Mouse (Mus musculus) hindbrain, embryonic 13.5 days (tissue): ENCODE data around the gene Lmtk3. TPM values are rescaled to one million over a fixed set of nuclear protein-coding genes. Genes with fewer than 3 reads are reported as not detected.
A peak's percentile ranks its signal among the peaks of the same experiment; 100 is the strongest.

Experiments used
- ATAC-seq: fragments of 200-750 bp; cut with Nextera tagmentation; 2 replicates; pipeline ENCODE4 v1.8.0; 2017; ENCODE audit warnings: moderate TSS enrichment; ENCODE audit not compliant: low FRiP score
- H3K27ac ChIP-seq: fragments of 300-500 bp; sonication (generic); 2 replicates; pipeline ENCODE4 v1.5.1; 2015; ENCODE audit warnings: inconsistent platforms, mild to moderate bottlenecking, moderate library complexity
- H3K27me3 ChIP-seq: fragments of 300-500 bp; sonication (generic); 2 replicates; pipeline ENCODE4 v1.6.1; 2015; ENCODE audit warnings: mild to moderate bottlenecking, inconsistent platforms
- H3K36me3 ChIP-seq: fragments of 300-500 bp; sonication (generic); 2 replicates; pipeline ENCODE4 v1.6.1; 2015; ENCODE audit warnings: mild to moderate bottlenecking, inconsistent platforms
- H3K4me1 ChIP-seq: fragments of 300-500 bp; sonication (generic); replicated peaks from 2 replicates; pipeline ENCODE4 v1.6.1; 2015; ENCODE audit warnings: inconsistent platforms
- H3K4me2 ChIP-seq: fragments of 300-500 bp; sonication (generic); 2 replicates; pipeline ENCODE4 v1.6.1; 2015; ENCODE audit warnings: inconsistent platforms, mild to moderate bottlenecking, moderate library complexity
- H3K4me3 ChIP-seq: fragments of 300-500 bp; sonication (generic); 2 replicates; pipeline ENCODE4 v1.5.1; 2015; ENCODE audit warnings: mild to moderate bottlenecking, inconsistent platforms
- H3K9ac ChIP-seq: fragments of 300-500 bp; sonication (generic); 2 replicates; pipeline ENCODE4 v1.6.1; 2015; ENCODE audit warnings: mild to moderate bottlenecking, inconsistent platforms
- H3K9me3 ChIP-seq: fragments of 300-500 bp; sonication (generic); 2 replicates; pipeline ENCODE4 v1.6.1; 2016; ENCODE audit warnings: inconsistent platforms
- WGBS: fragments of 180-500 bp; shearing (Covaris S2); methylation state at CpG from one replicate; pipeline ENCODE4 v1.1.7; 2015; 5-methylcytosine and 5-hydroxymethylcytosine counted together
- polyA plus RNA-seq: library from polyadenylated mRNA; unstranded; fragments of >200 nt; fragmentation: Nextera tagmentation; extraction: Ambion mirVana; gene quantifications from 2 replicates; pipeline ENCODE4 v1.2.1, GENCODE M21; 2015

Gene Lmtk3
- polyA plus RNA-seq, 1 experiment from 2014 or later: 22.8 TPM

GRCm38 (mm10) chr7:45785388-45786135, 2.0 kb downstream of the Lmtk3 start:
- 0% methylated on average over 29 of the region's 42 CpGs for WGBS
- Histone ChIP-seq H3K4me3 (peak overlapping the region; percentile 91), H3K27ac (peak overlapping the region; percentile 99), H3K4me1 (peaks cover 42% of the 10 kb centered on the region), H3K36me3 (peaks cover 36% of the 10 kb centered on the region), H3K4me2 (peak overlapping the region; percentile 94), H3K27me3 (peaks cover 7% of the 10 kb centered on the region; the same call in 1 of the 2 replicates), H3K9me3 (no peaks in the 10 kb centered on the region), H3K9ac (peak overlapping the region; percentile 98)
- peak; percentile 0 for ATAC-seq

GRCm38 (mm10) chr7:45786136-45786578, 2.6 kb downstream of the Lmtk3 start:
- peak overlapping the region; percentile 94 for H3K4me2 ChIP-seq

GRCm38 (mm10) chr7:45786661-45787413, 3.3 kb downstream of the Lmtk3 start:
- 0 out of 2 replicates have a peak, but pooled peaks have one; percentile 14 for ATAC-seq
- H3K27ac ChIP-seq: peak overlapping the region; percentile 99
- peak overlapping the region; percentile 91 for H3K4me3 ChIP-seq
- H3K4me2 ChIP-seq: peak overlapping the region; percentile 94
- H3K9me3 ChIP-seq: no peaks in the 10 kb centered on the region
- 8% methylated on average over 17 of the region's 17 CpGs for WGBS
- H3K36me3 ChIP-seq: peaks cover 48% of the 10 kb centered on the region
- H3K27me3 ChIP-seq: peaks cover 7% of the 10 kb centered on the region; the same call in 1 of the 2 replicates
- H3K4me1 ChIP-seq: peaks cover 42% of the 10 kb centered on the region
- peak overlapping the region; percentile 98 for H3K9ac ChIP-seq

More at GRCm38 (mm10) chr7:45786136-45786578, 2.6 kb downstream of the Lmtk3 start:
- Histone ChIP-seq H3K9ac (peak overlapping the region; percentile 98), H3K27me3 (peaks cover 7% of the 10 kb centered on the region; the same call in 1 of the 2 replicates), H3K36me3 (peaks cover 42% of the 10 kb centered on the region), H3K4me3 (peak overlapping the region; percentile 91), H3K4me1 (peaks cover 42% of the 10 kb centered on the region), H3K27ac (peak overlapping the region; percentile 99), H3K9me3 (no peaks in the 10 kb centered on the region)
- 0% methylated on average over 14 of the region's 14 CpGs for WGBS
- ATAC-seq: peak; percentile 30

GRCm38 (mm10) chr7:45787642-45788041, 4.1 kb downstream of the Lmtk3 start:
- Histone ChIP-seq H3K4me1 (peaks cover 42% of the 10 kb centered on the region), H3K9me3 (no peaks in the 10 kb centered on the region), H3K4me3 (peak overlapping the region; percentile 91), H3K36me3 (peaks cover 56% of the 10 kb centered on the region), H3K27me3 (peaks cover 6% of the 10 kb centered on the region), H3K27ac (no peak overlapping the region), H3K9ac (no peak overlapping the region), H3K4me2 (peak overlapping the region; percentile 94)
- ATAC-seq: no peak
- 87% methylated on average over 22 of the region's 22 CpGs for WGBS

GRCm38 (mm10) chr7:45790721-45791120, 7.2 kb downstream of the Lmtk3 start:
- Histone ChIP-seq H3K36me3 (peaks cover 87% of the 10 kb centered on the region), H3K4me2 (no peak overlapping the region), H3K27me3 (peaks cover 31% of the 10 kb centered on the region), H3K4me3 (no peak overlapping the region), H3K4me1 (peaks cover 26% of the 10 kb centered on the region), H3K27ac (no peak overlapping the region), H3K9me3 (no peaks in the 10 kb centered on the region), H3K9ac (no peak overlapping the region)
- no peak for ATAC-seq
- 79% methylated on average over 6 of the region's 6 CpGs for WGBS

- H3K4me2 ChIP-seq: no peak overlapping the region
- no peak overlapping the region for H3K4me3 ChIP-seq
- H3K27me3 ChIP-seq: peaks cover 44% of the 10 kb centered on the region
- H3K9me3 ChIP-seq: no peaks in the 10 kb centered on the region
- no peak overlapping the region for H3K9ac ChIP-seq
- WGBS: 79% methylated on average over 17 of the region's 17 CpGs
- peaks cover 99% of the 10 kb centered on the region for H3K36me3 ChIP-seq
- H3K27ac ChIP-seq: no peak overlapping the region
- ATAC-seq: no peak
- H3K4me1 ChIP-seq: peaks cover 18% of the 10 kb centered on the region
These were observed 8.4 kb downstream of the Lmtk3 start for GRCm38 (mm10) chr7:45791756-45792490.

- no peaks in the 10 kb centered on the region for H3K9me3 ChIP-seq
- H3K4me3 ChIP-seq: no peak overlapping the region
- 86% methylated on average over 24 of the region's 24 CpGs for WGBS
- no peak for ATAC-seq
- H3K36me3 ChIP-seq: peaks cover 94% of the 10 kb centered on the region
- H3K9ac ChIP-seq: no peak overlapping the region
- no peak overlapping the region for H3K27ac ChIP-seq
- no peak overlapping the region for H3K4me2 ChIP-seq
- peaks cover 18% of the 10 kb centered on the region for H3K4me1 ChIP-seq
- peaks cover 57% of the 10 kb centered on the region for H3K27me3 ChIP-seq
These were observed 9.7 kb downstream of the Lmtk3 start for GRCm38 (mm10) chr7:45793240-45793639.

GRCm38 (mm10) chr7:45793969-45794585, 10.5 kb downstream of the Lmtk3 start:
- no peaks in the 10 kb centered on the region for H3K9me3 ChIP-seq
- H3K27me3 ChIP-seq: peaks cover 63% of the 10 kb centered on the region
- no peak overlapping the region for H3K27ac ChIP-seq

GRCm38 (mm10) chr7:45794971-45795370, 11.4 kb downstream of the Lmtk3 start:
- H3K4me2 ChIP-seq: no peak overlapping the region
- no peaks in the 10 kb centered on the region for H3K9me3 ChIP-seq
- H3K27ac ChIP-seq: no peak overlapping the region
- peaks cover 90% of the 10 kb centered on the region for H3K36me3 ChIP-seq
- peak overlapping the region; percentile 24; the same call in 1 of the 2 replicates for H3K9ac ChIP-seq
- no peak overlapping the region for H3K4me3 ChIP-seq
- 95% methylated on average over 29 of the region's 29 CpGs for WGBS
- ATAC-seq: no peak
- peaks cover 64% of the 10 kb centered on the region for H3K27me3 ChIP-seq
- H3K4me1 ChIP-seq: peaks cover 23% of the 10 kb centered on the region

More at GRCm38 (mm10) chr7:45793969-45794585, 10.5 kb downstream of the Lmtk3 start:
- Histone ChIP-seq H3K36me3 (peaks cover 94% of the 10 kb centered on the region), H3K4me1 (peaks cover 23% of the 10 kb centered on the region), H3K4me2 (no peak overlapping the region), H3K9ac (0 out of 2 replicates have a peak overlapping the region, but pooled peaks have one; percentile 5), H3K4me3 (no peak overlapping the region)
- no peak for ATAC-seq
- WGBS: 86% methylated on average over 40 of the region's 44 CpGs

GRCm38 (mm10) chr7:45796950-45797349, 13.4 kb downstream of the Lmtk3 start:
- Histone ChIP-seq H3K9me3 (no peaks in the 10 kb centered on the region), H3K27ac (no peak overlapping the region), H3K4me2 (peak overlapping the region; percentile 54), H3K27me3 (peaks cover 64% of the 10 kb centered on the region), H3K4me3 (0 out of 2 replicates have a peak overlapping the region, but pooled peaks have one; percentile 34), H3K9ac (peak overlapping the region; percentile 71), H3K36me3 (peaks cover 90% of the 10 kb centered on the region), H3K4me1 (peaks cover 29% of the 10 kb centered on the region)
- WGBS: 43% methylated on average over 6 of the region's 6 CpGs
- no peak for ATAC-seq

GRCm38 (mm10) chr7:45797661-45798510, 14.3 kb downstream of the Lmtk3 start:
- Histone ChIP-seq H3K9me3 (no peaks in the 10 kb centered on the region), H3K4me1 (peaks cover 29% of the 10 kb centered on the region), H3K4me2 (peak overlapping the region; percentile 54), H3K36me3 (peaks cover 90% of the 10 kb centered on the region), H3K27me3 (peaks cover 58% of the 10 kb centered on the region), H3K4me3 (peak overlapping the region; percentile 34), H3K9ac (peak overlapping the region; percentile 71), H3K27ac (no peak overlapping the region)
- 2% methylated on average over 60 of the region's 60 CpGs for WGBS
- ATAC-seq: no peak
